Mouse (Mus musculus): ENCODE results near the gene Aldh1a3. TPM values are rescaled to one million over a fixed set of nuclear protein-coding genes. Genes with fewer than 3 reads are reported as not detected.

Gene Aldh1a3
- 1 to 10 TPM in 1 of 2 experiments, under 1 TPM in 1; 0.17 to 1.1 TPM for polyA plus RNA-seq (2012; fragmentation: generic; extraction: Trizol)

GRCm38 (mm10) chr7:66427437-66428161 lies at the start of gene Aldh1a3:
Gene Aldh1a3 (minus strand): TSS chr7:66427517.

GRCm38 (mm10) chr7:66387813-66388521 lies 39.4 kb downstream of the Aldh1a3 start, which contains the start of gene Lrrk1:
Gene Lrrk1 (minus strand): TSS chr7:66388350.

GRCm38 (mm10) chr7:66365904-66366303 lies 61.4 kb downstream of the Aldh1a3 start, which contains the start of gene Gm10974:
Gene Gm10974 (plus strand): TSS chr7:66365905.

Other genes with a start within 250 kb of the Aldh1a3 start
- not detected for gene Gm10974, start 61.6 kb downstream of the Aldh1a3 start, polyA plus RNA-seq (2012; fragmentation: generic; extraction: Trizol)
- gene Lrrk1, start 39.2 kb downstream of the Aldh1a3 start, polyA plus RNA-seq (2012; fragmentation: generic; extraction: Trizol) = 10 to 100 TPM; 19.5 to 29.5 TPM